Mouse (Mus musculus): Measurements from ENCODE around the gene Prkci.

The Prkci gene

DNA sequence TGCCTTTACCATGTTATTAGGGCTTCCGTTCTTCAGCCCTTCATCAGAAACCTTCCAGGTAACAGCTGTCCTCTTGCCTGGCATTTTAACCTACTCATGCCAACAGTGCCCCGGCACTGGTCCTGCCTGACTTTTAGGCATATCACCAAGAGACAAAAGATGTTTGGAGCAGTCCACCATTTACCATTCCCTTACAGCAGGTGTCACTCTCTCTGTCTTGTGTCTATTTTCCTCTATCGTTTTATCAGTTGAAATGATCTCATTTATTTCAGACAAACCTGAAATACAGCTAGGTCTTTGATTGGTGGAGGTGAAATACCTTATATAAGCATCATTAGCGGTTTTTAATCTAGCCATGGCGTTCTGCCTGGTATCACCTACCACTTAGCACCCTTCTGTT is 53.5 kb downstream of the Prkci start:
- no peak for DNase-seq

DNA sequence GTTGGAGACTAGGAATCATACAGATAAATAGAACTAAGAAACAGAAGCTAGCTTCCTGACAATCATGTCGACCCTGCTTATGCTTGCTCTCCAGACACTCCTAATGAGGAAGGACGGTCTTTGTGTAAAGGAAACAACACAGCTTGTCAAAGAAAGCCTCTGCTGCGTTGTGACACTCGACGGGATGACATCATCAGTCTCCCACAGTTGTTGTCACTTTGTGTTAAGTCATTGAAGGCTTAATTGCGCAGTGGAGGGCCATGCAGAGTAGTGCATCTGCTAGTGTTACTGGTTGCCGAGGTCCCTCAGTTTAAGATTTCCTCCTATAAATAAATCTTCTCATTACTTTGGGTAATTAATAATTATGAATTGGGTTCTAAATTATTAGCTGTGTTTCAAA is 54.8 kb downstream of the Prkci start:
- no peak for DNase-seq

DNA sequence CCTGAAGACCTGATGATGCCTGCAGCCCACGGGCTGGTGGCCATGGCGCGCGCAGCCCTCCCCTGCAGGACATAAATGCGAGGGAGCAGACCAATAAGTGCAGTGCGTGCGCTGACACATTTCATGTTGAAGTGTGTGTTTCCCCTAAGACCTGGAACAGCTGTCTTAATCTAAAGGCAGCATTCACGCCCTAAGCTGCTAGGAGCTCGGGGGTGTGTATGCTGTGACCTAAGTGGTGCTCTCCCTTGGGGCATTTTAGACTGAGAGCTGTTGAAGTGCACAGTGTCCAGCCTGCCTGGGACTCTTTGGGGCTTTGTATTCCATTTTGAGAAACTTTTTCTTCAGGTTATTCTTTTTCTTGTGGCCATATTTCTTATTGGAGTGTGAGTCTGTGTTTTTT is 56.2 kb downstream of the Prkci start:
- no peak for DNase-seq

DNA sequence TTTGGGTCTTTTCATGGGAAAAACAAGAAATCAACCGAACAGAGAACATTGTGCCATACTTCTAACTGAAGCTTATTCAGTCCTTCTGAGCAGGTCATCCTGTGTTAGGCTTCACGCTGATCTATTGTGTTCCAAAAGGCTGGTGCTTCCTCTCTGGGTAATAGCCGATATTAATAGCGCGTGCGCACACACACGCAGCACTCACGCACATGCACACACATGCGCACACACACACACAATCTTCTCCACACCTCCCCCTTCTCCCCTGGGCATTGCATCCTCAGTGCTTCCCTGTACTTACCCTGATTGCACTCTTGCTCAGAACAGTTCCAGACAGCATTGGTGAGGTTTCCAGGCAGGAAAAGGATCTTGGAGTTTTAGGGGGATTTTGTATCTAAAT is 57.6 kb downstream of the Prkci start:
- DNase-seq: no peak

DNA sequence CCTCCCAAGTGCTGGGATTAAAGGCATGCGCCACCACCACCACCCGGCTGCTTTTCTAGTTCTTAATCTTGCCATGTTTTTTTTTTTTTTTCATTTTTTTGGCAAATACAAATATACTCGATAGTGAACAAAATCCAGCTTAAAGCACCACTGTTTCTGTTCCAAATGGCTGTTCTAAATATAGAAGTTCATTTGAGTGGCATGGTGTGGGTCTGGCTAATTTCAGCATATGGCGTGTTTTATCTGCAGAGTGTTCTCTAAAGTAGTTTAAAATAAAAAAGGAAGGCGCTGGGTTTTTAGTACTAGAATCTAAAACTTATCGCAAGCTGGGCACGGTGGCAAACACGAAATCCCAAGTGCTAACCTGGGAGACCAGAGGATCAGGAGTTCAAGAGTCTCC is 59.3 kb downstream of the Prkci start:
- no peak for DNase-seq

DNA sequence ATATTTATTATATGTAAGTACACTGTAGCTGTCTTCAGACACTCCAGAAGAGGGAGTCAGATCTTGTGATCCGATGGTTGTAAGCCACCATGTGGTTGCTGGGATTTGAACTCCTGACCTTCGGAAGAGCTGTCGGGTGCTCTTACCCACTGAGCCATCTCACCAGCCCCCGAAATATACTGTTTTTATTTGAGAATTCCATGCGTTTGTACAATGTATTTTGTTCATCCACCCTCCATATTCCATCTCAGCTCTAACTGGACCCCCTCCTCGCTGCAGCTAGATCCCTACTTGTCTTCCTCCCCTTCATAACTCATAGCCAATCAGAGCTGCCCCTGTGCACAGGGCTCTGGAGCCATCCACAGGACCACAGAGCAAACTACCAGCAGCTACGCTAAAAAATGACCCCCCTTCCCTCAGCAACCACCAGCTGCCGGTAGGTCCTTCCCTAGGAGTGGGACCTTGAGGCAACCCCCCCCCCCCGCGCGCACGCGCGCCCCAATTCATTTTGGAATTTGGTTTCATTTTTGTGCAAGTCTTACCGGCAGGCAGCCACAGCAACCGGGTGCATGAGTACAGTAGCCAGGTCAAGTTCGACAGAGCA is 60.6 kb downstream of the Prkci start:
- peak; percentile 6 to 11 for DNase-seq

DNA sequence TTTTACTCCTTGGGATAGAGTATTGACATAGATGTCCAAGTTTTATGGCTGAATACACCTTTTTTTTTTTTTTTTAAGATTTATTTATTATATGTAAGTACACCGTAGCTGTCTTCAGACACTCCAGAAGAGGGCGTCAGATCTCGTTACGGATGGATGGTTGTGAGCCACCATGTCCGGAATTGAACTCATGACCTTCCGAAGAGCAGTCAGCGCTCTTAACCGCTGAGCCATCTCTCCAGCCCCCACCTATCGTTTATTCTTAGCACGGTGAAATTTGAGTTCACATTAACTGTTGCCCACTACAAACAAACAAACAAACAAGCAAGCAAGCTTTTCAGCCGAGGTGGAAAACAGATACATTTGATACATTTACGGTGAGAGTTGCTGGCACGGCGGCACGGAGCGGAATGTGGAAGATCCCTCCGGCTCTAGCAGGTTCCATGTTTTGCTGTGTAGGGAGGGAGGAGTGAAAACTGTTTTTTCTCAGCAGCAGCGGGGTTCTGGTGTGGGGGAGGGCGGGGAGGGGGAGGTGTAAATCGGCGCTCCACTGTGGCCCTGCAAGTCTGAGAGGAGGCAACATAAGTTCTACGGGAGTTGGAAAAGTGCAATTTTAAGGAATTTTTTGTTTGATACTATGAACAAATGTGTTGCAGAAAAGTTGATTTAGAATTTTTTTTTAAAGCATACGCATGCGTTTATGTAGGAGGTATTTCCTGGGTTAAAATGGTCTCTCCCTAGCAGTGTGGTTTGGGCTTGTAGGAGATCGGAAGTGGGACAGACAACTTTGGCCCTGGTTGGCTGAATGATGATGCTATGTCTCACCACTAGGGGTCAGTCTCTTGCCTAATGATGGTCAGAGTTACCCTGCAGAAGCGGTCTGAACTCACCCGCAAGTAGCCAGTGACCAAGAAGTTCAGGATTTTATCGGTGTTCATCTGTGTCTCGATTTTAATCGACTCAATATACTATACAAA is 61.4 kb downstream of the Prkci start:
- DNase-seq: peak; percentile 76 to 78

DNA sequence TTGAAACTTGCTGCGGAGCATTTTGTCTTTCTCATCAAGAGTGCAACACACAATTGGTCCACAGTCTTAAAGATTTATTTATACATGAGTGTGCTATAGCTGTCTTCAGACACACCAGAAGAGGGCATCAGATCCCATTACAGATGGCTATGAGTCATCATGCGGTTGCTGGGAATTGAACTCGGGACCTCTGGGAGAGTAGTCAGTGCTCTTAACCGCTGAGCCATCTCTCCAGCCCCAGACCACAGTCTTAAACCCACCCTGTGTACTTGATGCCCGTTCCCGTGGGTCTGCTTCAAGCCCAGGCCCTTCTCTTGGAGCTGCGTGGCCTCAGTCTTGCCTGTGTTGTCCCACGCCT is 65.2 kb downstream of the Prkci start:
- DNase-seq: peak in 1 of 2 experiments; percentile 41

DNA sequence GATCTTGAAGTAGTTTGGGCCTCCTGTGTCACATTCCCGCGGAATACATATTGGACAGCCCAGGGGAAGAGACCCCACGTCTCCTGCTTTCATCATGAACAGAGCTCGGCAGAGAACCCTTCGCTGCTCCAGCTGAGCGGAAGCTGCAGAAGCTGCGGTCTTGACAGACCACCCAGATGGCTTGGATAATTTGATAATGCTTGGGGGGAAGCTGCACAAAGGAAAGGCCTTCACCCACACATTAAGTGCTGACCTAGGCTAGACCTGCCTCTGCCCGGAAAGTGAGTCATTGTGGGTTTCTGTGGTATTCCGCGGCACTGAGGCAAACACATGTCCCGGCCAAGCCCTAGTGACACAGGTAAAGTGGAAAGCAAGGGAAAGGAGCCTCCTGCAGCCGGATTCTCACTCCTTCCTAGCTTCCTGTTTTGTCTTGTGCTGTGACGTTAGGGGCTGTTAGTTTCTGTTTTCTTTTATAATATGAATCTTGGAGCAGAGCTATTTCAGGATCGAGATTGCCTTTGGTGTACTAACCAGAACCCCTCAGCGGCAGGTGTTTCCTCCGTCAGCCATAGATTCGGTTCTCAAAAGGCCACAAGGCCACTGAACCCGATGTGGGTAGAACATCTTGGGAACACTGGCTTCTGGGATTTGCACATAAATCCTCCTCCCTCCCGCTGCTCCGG is 65.7 kb downstream of the Prkci start:
- DNase-seq: peak; percentile 68 to 72

DNA sequence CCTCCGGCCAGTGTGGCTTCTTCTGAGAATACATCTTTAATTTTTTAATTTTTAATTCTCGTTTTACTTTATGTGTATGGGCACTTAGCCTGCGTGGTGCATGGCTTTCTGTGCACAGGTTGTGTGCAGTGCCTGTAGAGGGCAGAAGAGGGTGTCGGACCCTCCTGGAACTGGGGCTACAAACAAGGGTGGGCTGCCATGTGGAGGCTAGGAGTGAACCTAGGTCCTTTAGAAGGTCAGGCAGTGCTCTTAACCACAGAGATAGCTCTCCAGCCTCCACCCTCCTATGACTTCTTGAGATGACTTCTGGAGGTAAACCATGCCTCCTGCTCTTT is 66.2 kb downstream of the Prkci start:
- DNase-seq: no peak

DNA sequence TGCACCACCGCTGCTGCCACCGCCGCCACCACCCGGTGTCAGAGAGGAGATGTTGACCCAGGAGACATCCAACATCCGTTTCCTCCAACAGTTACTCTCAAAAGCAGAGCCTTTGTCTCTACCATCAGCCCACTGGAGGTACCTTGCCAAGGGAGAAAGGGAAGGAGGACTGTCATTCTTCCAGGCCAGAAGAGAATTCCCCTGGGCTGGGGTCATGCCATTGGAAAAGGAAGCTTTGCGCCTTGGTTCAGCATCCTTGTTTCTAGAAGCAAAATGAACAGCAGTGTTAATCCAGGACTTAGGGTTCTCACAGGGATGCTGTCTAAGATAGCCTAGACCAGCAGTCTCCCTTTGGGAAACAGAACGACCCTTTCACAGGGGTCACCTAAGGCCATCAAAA is 66.8 kb downstream of the Prkci start:
- DNase-seq: no peak

DNA sequence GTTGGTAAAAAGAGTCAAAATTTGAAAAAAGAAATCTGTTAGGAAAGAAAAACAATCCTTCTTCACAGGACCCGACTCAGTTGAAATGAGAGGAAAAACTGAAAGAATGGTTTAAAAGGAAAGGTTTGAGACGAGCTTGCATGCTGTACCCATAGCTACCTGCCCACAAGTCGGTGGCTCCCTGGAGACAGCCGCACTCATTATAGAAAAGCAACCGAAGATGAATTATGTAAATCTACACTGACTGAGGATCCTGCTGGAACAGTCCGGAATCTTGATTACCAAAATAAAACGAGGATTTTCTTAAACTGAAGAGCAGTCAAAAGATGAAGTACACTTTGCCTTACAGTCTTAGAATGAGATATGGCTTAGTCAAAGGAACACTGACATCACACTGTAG is 72.9 kb downstream of the Prkci start:
- DNase-seq: no peak

DNA sequence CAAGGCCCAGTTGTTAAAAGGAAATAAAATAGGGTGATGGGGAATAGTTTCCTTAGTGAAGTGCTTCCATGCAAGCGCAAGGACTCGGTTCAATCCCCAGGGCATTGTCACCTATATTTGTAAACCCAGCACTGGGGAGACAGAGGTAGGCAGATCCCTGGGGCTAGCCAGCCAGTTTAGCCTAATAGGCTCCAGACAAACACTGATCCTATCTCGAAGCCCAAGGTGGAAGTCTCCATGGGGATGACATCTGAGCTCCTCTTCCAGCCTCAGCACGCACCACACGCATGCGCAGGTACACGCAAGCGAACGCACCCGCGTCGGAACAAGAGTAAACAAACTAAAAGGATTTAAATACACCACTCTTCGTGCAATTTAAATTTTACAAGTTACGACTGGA is 76.3 kb downstream of the Prkci start:
- DNase-seq: no peak

DNA sequence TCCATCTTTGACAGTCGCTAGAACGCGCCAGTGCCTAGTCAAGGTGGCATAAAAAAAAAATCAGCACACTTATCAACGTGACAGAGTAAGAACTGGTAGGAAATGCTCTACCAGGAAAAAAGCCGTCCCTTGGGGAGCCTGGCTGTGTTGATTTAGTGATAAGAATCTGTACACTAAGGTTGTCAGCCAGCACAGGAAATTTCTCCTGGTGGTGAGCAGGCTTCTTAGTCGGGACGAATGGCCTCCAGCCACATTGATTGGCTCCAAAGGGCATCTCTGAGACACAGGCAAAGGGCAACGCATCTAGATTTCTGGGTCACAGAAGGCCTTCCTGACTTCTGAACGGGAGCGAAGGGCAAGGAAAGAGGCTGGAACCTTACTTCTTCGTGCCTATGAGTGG is 80.3 kb downstream of the Prkci start:
- no peak for DNase-seq

DNA sequence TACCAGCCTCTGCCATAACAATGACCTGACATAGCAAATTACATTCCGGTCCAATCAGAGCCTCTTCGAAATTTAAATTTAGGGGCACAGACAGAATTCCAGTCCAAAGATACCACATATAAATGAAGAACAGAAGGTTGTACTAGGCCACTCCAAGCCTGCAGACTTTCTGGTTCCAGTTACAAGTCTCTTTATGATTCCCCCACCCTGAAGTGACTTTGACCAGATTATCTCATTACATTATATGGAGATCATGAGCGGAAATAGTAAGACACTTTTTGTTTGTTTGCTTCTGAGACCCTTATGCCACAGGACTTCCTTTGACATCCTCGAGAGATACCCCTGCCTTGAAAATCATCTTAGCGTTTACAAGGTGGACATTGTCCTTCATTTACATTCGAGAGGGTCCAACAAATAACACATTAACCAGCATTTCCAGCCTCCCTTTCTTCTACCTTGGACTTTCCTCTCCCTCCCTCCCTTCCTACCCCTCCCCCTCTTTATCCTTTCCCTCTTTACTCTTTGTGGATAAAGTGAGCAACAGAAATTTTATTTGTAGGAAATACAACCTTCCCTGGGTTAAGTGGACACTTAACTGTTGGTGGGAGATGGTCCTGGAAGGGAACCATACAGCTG is 81.6 kb downstream of the Prkci start:
- no peak for DNase-seq

DNA sequence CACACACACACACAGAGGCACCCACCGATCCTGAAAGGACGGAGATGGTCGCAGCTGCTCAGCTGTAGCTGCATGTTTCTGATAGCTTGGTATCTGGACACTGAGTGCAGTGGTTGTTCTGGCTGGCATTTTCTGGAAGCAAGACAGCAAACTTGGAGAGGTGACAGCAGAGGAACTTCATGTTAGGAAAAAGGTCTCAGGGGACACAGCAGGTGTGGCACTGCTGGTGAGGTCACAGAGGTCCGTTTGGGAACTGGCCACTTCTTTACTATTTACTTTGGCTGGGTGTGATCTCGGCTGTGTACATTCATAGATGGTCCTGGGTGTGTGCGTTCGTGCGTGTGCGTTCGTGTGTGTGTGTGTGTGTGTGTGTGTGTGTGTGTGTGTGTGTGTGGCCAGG is 83.9 kb downstream of the Prkci start:
- DNase-seq: no peak

DNA sequence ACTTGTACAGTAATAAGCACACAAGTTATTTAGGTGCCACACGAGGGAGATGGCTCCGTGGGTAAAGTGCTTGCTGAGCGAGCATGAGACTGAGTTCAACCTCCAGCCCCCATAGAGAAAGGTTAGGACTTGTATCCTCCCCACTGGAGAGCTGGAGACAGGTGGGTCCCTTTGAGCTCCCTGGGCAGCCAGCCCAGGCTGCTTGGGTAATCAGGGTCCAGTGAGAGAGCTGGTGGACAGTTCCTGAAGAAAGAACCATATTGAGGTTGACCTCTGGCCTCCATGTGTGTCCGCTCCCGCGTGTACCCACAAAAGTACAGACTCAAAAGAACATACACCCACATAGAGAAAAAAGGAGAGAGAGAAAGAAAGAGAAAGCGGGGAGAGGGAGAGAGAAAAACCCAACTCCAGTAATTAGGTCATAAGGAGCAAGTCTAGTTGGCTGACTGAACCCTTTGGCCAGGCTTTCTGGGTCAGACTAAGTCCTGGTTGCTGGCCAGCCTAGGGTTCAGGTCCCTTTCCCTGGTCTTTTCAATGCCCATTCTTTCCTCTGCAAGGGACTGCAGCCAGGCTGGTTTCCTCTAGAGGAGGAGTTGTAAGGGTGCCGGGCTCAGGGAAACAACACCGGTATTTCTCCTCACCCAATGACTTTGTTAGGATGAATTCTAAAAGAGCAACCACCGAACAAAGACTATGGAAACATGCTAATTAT is 85.4 kb downstream of the Prkci start:
- no peak for DNase-seq

DNA sequence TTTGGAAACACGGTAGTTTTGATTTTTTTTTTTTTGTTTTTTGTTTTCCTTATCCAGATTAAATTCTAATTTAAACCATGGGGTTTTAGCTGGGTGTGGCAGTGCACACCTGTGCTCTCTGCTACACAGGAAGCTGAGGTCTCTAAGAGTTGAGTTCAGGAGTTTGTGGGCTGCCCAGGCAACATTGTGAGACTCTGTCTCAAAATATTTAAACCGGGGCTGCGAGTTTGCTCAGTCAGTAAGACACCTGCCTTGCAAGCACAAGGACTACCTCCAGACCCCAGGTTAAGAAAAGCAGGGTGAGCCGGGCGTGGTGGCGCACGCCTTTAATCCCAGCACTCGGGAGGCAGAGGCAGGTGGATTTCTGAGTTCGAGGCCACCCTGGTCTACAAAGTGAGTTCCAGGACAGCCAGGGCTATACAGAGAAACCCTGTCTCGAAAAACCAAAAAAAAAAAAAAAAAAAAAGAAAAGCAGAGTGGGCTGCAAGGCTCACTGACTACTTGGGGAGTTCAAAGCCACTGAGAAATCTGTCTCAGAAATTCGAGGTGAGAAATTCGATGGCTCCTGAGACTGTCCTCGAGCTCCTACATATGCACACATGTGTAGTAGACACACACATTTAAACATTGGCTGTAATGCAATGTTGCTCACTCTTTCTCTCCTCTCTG is 87.4 kb downstream of the Prkci start:
- no peak for DNase-seq

DNA sequence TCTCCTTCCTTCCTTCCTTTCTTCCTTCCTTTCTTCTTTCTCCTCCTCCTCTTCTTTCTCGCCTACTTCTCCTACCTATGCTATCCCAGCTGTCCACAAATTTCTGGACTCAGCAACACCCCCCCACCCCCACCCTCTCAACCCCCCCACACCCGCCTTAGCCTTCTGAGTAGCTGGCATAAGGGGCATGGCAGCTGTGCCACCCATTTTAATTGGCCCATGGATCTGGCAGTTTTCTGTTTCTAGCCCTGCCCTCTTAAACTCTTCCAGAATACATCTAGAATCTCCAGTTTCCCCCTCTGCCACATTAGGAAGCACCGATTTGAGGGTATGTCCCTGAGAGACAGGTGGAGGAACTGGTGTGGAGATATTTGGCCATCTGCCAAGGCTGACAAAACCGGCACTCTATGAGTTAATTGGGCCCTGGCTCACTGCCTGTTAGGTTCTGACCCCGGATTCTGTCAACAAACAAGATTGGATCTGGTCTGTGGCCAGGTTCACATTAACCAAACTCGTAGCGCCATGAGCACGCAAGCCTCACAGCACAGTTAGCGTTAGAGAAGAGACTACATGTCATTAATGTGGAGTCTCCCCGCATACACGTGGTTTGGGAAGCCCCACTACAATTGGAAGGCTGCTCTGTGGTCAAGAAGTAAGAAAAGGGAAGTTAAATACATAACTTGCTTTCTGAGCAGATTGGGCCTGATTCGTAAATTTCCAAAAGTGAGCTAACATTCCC is 88.1 kb downstream of the Prkci start:
- DNase-seq: peak; percentile 64 to 68

DNA sequence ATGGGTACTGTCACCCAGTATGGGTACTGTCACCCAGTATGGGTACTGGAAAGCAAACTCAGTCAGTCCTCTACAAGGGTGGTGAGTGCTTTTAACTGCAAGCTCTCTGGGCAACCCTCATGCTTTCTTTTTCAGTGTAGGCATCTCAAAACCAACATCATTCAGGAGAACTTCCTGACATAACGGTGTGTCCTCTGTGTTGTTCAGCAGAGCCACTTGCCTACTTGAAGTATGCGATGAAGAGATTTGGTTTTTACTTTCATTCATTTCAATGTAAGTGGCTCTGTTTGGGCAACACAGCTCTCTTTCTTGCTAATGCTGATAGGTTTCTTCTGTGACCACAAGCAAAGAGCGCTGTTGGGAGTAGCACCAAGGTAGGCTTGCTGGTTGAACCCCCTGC is 89.5 kb downstream of the Prkci start:
- no peak for DNase-seq

All from B cell, adult 2 months (primary cell).